Comparison of ENCODE assay signal across 9 mouse cellular contexts in the genomic region with DNA sequence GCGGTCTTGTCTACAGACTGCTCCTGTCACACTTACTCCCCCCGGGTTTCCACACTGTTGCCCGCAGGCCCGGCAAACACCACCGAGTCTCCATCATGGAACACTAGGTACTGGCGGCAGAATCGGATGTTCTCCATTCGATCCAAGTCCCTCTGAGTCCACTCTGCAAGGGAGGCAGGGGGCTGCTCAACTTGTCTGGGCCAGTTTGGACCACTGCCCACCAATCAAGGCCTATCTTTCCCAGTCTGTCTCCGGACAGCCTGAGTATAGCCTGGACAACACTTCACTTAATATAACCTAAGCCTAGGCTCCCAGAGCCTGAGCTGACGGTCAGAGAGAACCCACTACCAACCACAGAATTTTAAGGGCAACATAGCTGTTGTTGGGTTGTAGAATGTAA. TPM values are rescaled to one million over a fixed set of nuclear protein-coding genes. Genes with fewer than 3 reads are reported as not detected.
DNase-seq lines count a peak whose midpoint lies in the region; ATAC-seq and TF ChIP-seq lines count a peak whose summit lies in the region.
"Had no signal": no experiment of that assay in that cellular context is flagged by ENCODE, and none has a peak within 500 bp of the region (broad histone marks: within the 10 kb centered on the region; RNA-seq: fewer than 3 reads in every experiment).

No protein-coding gene starts in this region.

- no peak for TF ChIP-seq CTCF in E14TG2a.4 (conservative IDR thresholded peaks at IDR 0.05; ENCODE audit: low read length)

- no peak for DNase-seq in heart, postnatal 4 days
- no peak for DNase-seq in ovary, postnatal 36 days (ENCODE audit: low spot score)
- DNase-seq in retina, postnatal 1 day = no peak
- DNase-seq in adrenal gland, postnatal 36 days = no peak

- peak overlapping the region; percentile 71 for H3K4me3 ChIP-seq in heart, embryonic 12.5 days
- peak overlapping the region; percentile 97 for H3K4me3 ChIP-seq in E14TG2a.4 (replicated peaks; ENCODE audit: low read length)
- H3K4me3 ChIP-seq in forebrain, embryonic 15.5 days = peak overlapping the region; percentile 77
- peak overlapping the region; percentile 68 for H3K4me3 ChIP-seq in macrophage (ENCODE audit: inconsistent target)

- peaks cover 40% of the 10 kb centered on the region for H3K36me3 ChIP-seq in heart, embryonic 12.5 days
- peaks cover 47% of the 10 kb centered on the region for H3K36me3 ChIP-seq in E14TG2a.4 (ENCODE audit: insufficient read depth, low read length)
- H3K36me3 ChIP-seq in forebrain, embryonic 15.5 days = peaks cover 33% of the 10 kb centered on the region
- peaks cover 42% of the 10 kb centered on the region for H3K36me3 ChIP-seq in macrophage (ENCODE audit: inconsistent target)

- no peak overlapping the region for H3K27ac ChIP-seq in heart, embryonic 12.5 days (ENCODE audit: poor library complexity, severe bottlenecking)
- peak overlapping the region; percentile 83; the same call in 1 of the 2 replicates for H3K27ac ChIP-seq in forebrain, embryonic 15.5 days (replicated peaks)
- 0 out of 2 replicates have a peak overlapping the region, but pooled peaks have one; percentile 24 for H3K27ac ChIP-seq in macrophage

- peaks cover 10% of the 10 kb centered on the region; the same call in 1 of the 2 replicates for H3K79me2 ChIP-seq in macrophage (ENCODE audit: inconsistent target)

- no peaks in the 10 kb centered on the region for H3K27me3 ChIP-seq in heart, embryonic 12.5 days (replicated peaks)
- no peaks in the 10 kb centered on the region for H3K27me3 ChIP-seq in E14TG2a.4 (ENCODE audit: insufficient read depth, low read length)
- no peaks in the 10 kb centered on the region for H3K27me3 ChIP-seq in forebrain, embryonic 15.5 days
- H3K27me3 ChIP-seq: Patski had no signal

- ATAC-seq in heart, embryonic 12.5 days (ENCODE audit: insufficient number of reproducible peaks, low FRiP score) = no peak
- no peak for ATAC-seq in forebrain, embryonic 15.5 days (replicated peaks)

- H3K4me1 ChIP-seq in heart, embryonic 12.5 days (replicated peaks) = peaks cover 37% of the 10 kb centered on the region
- H3K4me1 ChIP-seq in E14TG2a.4 (replicated peaks; ENCODE audit: low read depth, low read length) = peaks cover 40% of the 10 kb centered on the region
- H3K4me1 ChIP-seq in forebrain, embryonic 15.5 days = peaks cover 17% of the 10 kb centered on the region

- 67% methylated on average over 10 of the region's 10 CpGs for WGBS in heart, embryonic 12.5 days
- WGBS in forebrain, embryonic 15.5 days = 68% methylated on average over 10 of the region's 10 CpGs
- 83% methylated on average over 10 of the region's 10 CpGs for WGBS in macrophage (ENCODE audit: missing documents)

- peak overlapping the region; percentile 83 for H3K9ac ChIP-seq in heart, embryonic 12.5 days
- H3K9ac ChIP-seq in forebrain, embryonic 15.5 days (replicated peaks) = peak overlapping the region; percentile 68; the same call in 1 of the 2 replicates

- peak overlapping the region; percentile 93 for H3K4me2 ChIP-seq in heart, embryonic 12.5 days
- H3K4me2 ChIP-seq in forebrain, embryonic 15.5 days (replicated peaks) = peak overlapping the region; percentile 98

- no peaks in the 10 kb centered on the region for H3K9me3 ChIP-seq in heart, embryonic 12.5 days (replicated peaks)
- no peaks in the 10 kb centered on the region for H3K9me3 ChIP-seq in E14TG2a.4 (ENCODE audit: low read length)
- H3K9me3 ChIP-seq in forebrain, embryonic 15.5 days = no peaks in the 10 kb centered on the region

RNA-seq across cellular contexts. Expression of a gene that starts 0.8 kb away (rescaled TPM):
- 48.0 and 51.1 TPM in 2 replicates for polyA plus RNA-seq in heart, embryonic 12.5 days (2016; fragmentation: Nextera tagmentation; extraction: Ambion mirVana)
- total RNA-seq in heart, postnatal 4 days (2021) = 10 to 100 TPM; 42.2 to 45.1 TPM
- 42.3 and 50.5 TPM in 2 replicates for polyA plus RNA-seq in forebrain, embryonic 15.5 days (2015; fragmentation: Nextera tagmentation; extraction: Ambion mirVana)
- 100 to 1,000 TPM in 15 of 26 experiments, 10 to 100 TPM in 11; 38.8 to 163 (median 114) TPM for total RNA-seq in macrophage (2018; cell fraction: chromatin; rRNA removed)
- total RNA-seq in macrophage (2018; cell fraction: cytosol; rRNA removed) = 10 to 100 TPM; 26.4 to 51.2 (median 37.4) TPM
- 100 to 1,000 TPM in 1 of 26 experiments, 10 to 100 TPM in 25; 35.1 to 106 (median 59.2) TPM for total RNA-seq in macrophage (2018; cell fraction: nucleus; rRNA removed)
- 30.5 to 37.0 TPM (median 32.8 TPM) in 3 replicates for polyA plus RNA-seq in macrophage (2018)
- total RNA-seq in adrenal gland, postnatal 36 days (2021) = 10 to 100 TPM; 72.7 to 88.0 TPM

RNA-seq across cellular contexts. Expression of a gene that starts 10.4 kb away (rescaled TPM):
- 32.8 and 37.0 TPM in 2 replicates for polyA plus RNA-seq in heart, embryonic 12.5 days (2016; fragmentation: Nextera tagmentation; extraction: Ambion mirVana)
- total RNA-seq in heart, postnatal 4 days (2021) = 10 to 100 TPM; 62.6 to 63.4 TPM
- polyA plus RNA-seq in forebrain, embryonic 15.5 days (2015; fragmentation: Nextera tagmentation; extraction: Ambion mirVana) = 45.4 and 49.0 TPM in 2 replicates
- 100 to 1,000 TPM in 18 of 26 experiments, 10 to 100 TPM in 8; 65.0 to 188 (median 134) TPM for total RNA-seq in macrophage (2018; cell fraction: chromatin; rRNA removed)
- total RNA-seq in macrophage (2018; cell fraction: cytosol; rRNA removed) = 10 to 100 TPM; 10.6 to 23.2 (median 15.3) TPM
- total RNA-seq in macrophage (2018; cell fraction: nucleus; rRNA removed) = 100 to 1,000 TPM in 1 of 26 experiments, 10 to 100 TPM in 25; 29.7 to 102 (median 56.1) TPM
- 16.0 to 22.0 TPM (median 16.5 TPM) in 3 replicates for polyA plus RNA-seq in macrophage (2018)
- 10 to 100 TPM; 54.3 to 57.1 TPM for total RNA-seq in adrenal gland, postnatal 36 days (2021)

RNA-seq across cellular contexts. Expression of a gene that starts 13.3 kb away (rescaled TPM):
- 0.31 and 0.37 TPM in 2 replicates for polyA plus RNA-seq in heart, embryonic 12.5 days (2016; fragmentation: Nextera tagmentation; extraction: Ambion mirVana)
- total RNA-seq in heart, postnatal 4 days (2021) = not detected
- 0.37 TPM in 1 of 2 replicates, not detected in the other for polyA plus RNA-seq in forebrain, embryonic 15.5 days (2015; fragmentation: Nextera tagmentation; extraction: Ambion mirVana)
- 1 to 10 TPM in 8 of 26 experiments, under 1 TPM in 7, not detected in 11; 0.33 to 2.5 (median 1.2) TPM for total RNA-seq in macrophage (2018; cell fraction: chromatin; rRNA removed)
- total RNA-seq in macrophage (2018; cell fraction: cytosol; rRNA removed) = under 1 TPM in 25 of 26 experiments, not detected in 1; 0.06 to 0.41 (median 0.26) TPM
- total RNA-seq in macrophage (2018; cell fraction: nucleus; rRNA removed) = 1 to 10 TPM in 2 of 26 experiments, under 1 TPM in 13, not detected in 11; 0.26 to 3.2 (median 0.58) TPM
- polyA plus RNA-seq in macrophage (2018) = 0.09 to 0.19 TPM in 2 of 3 replicates, not detected in the other
- under 1 TPM; 0.17 to 0.49 TPM for total RNA-seq in adrenal gland, postnatal 36 days (2021)

RNA-seq across cellular contexts. Expression of a gene that starts 40.6 kb away (rescaled TPM):
- 2.4 and 3.1 TPM in 2 replicates for polyA plus RNA-seq in heart, embryonic 12.5 days (2016; fragmentation: Nextera tagmentation; extraction: Ambion mirVana)
- 1 to 10 TPM; 2.3 to 2.6 TPM for total RNA-seq in heart, postnatal 4 days (2021)
- 3.2 and 3.4 TPM in 2 replicates for polyA plus RNA-seq in forebrain, embryonic 15.5 days (2015; fragmentation: Nextera tagmentation; extraction: Ambion mirVana)
- 1 to 10 TPM; 1.0 to 7.7 (median 3.6) TPM for total RNA-seq in macrophage (2018; cell fraction: chromatin; rRNA removed)
- 1 to 10 TPM in 11 of 26 experiments, under 1 TPM in 15; 0.19 to 2.2 (median 0.80) TPM for total RNA-seq in macrophage (2018; cell fraction: cytosol; rRNA removed)
- 1 to 10 TPM in 22 of 26 experiments, under 1 TPM in 4; 0.44 to 5.4 (median 2.8) TPM for total RNA-seq in macrophage (2018; cell fraction: nucleus; rRNA removed)
- 0.29 to 1.1 TPM (median 0.97 TPM) in 3 replicates for polyA plus RNA-seq in macrophage (2018)
- total RNA-seq in adrenal gland, postnatal 36 days (2021) = 1 to 10 TPM; 4.5 to 4.7 TPM

RNA-seq across cellular contexts. Expression of a gene that starts 44.5 kb away (rescaled TPM):
- polyA plus RNA-seq in heart, embryonic 12.5 days (2016; fragmentation: Nextera tagmentation; extraction: Ambion mirVana) = 23.2 and 24.5 TPM in 2 replicates
- 10 to 100 TPM; 14.2 to 17.1 TPM for total RNA-seq in heart, postnatal 4 days (2021)
- 19.9 and 22.2 TPM in 2 replicates for polyA plus RNA-seq in forebrain, embryonic 15.5 days (2015; fragmentation: Nextera tagmentation; extraction: Ambion mirVana)
- total RNA-seq in macrophage (2018; cell fraction: chromatin; rRNA removed) = 10 to 100 TPM in 19 of 26 experiments, 1 to 10 TPM in 7; 3.2 to 57.3 (median 15.9) TPM
- total RNA-seq in macrophage (2018; cell fraction: cytosol; rRNA removed) = 10 to 100 TPM in 16 of 26 experiments, 1 to 10 TPM in 10; 5.9 to 42.7 (median 13.9) TPM
- total RNA-seq in macrophage (2018; cell fraction: nucleus; rRNA removed) = 10 to 100 TPM in 20 of 26 experiments, 1 to 10 TPM in 6; 4.1 to 37.0 (median 19.9) TPM
- 5.4 to 20.7 TPM (median 8.9 TPM) in 3 replicates for polyA plus RNA-seq in macrophage (2018)
- total RNA-seq in adrenal gland, postnatal 36 days (2021) = 10 to 100 TPM; 27.0 to 28.5 TPM
